Mouse (Mus musculus): ENCODE data around the gene Gm10490.

- TF ChIP-seq POLR2A (IDR thresholded peaks at IDR 0.05; ENCODE audit: borderline replicate concordance, insufficient read depth, low read length) (no peak), CTCF (IDR thresholded peaks at IDR 0.05; ENCODE audit: borderline replicate concordance, insufficient read depth, low read depth, low read length) (no peak)
Observed at GRCm38 (mm10) chrX:7928270-7928790, 19.0 kb downstream of the Gm10490 start, which contains the start of gene Eras.
